Mouse (Mus musculus) lung, postnatal 0 days (tissue): ENCODE measurements around the gene B230217C12Rik. TPM values are rescaled to one million over a fixed set of nuclear protein-coding genes. Genes with fewer than 3 reads are reported as not detected.
"Not testable (repeated sequence)": the region's sequence is repeated elsewhere in the genome, so short reads cannot be mapped to it uniquely, and the experiment has no call there.

Source experiments
- ATAC-seq: fragments of 200-750 bp; cut with Nextera tagmentation; 2 replicates; pipeline ENCODE4 v1.8.0; 2017; ENCODE audit warnings: moderate library complexity
- DNase-seq: peaks from one replicate; pipeline ENCODE4 v3.0.0-alpha.2; 2016; ENCODE audit warnings: low spot score
- H3K27ac ChIP-seq: fragments of 300-500 bp; sonication (generic); 2 replicates; pipeline ENCODE4 v1.5.1; 2014; ENCODE audit warnings: antibody characterized with exemption, mild to moderate bottlenecking, low read length, mixed read lengths
- H3K27me3 ChIP-seq: fragments of 300-500 bp; sonication (generic); replicated peaks from 2 replicates; pipeline ENCODE4 v1.6.1; 2014; ENCODE audit warnings: low read length, mixed read lengths; ENCODE audit not compliant: insufficient read depth
- H3K36me3 ChIP-seq: fragments of 300-500 bp; sonication (generic); 2 replicates; pipeline ENCODE4 v1.6.1; 2014; ENCODE audit warnings: low read length, mixed read lengths; ENCODE audit not compliant: insufficient read depth
- H3K4me1 ChIP-seq: fragments of 300-500 bp; sonication (generic); 2 replicates; pipeline ENCODE4 v1.6.1; 2014; ENCODE audit warnings: antibody characterized with exemption, low read depth, low read length, mixed read lengths; ENCODE audit not compliant: insufficient read depth
- H3K4me2 ChIP-seq: fragments of 300-500 bp; sonication (generic); replicated peaks from 2 replicates; pipeline ENCODE4 v1.6.1; 2014; ENCODE audit warnings: low read depth, mild to moderate bottlenecking, low read length, moderate library complexity, mixed read lengths
- H3K4me3 ChIP-seq: fragments of 300-500 bp; sonication (generic); 2 replicates; pipeline ENCODE4 v1.5.1; 2014; ENCODE audit warnings: low read depth, low read length
- H3K9ac ChIP-seq: fragments of 300-500 bp; sonication (generic); replicated peaks from 2 replicates; pipeline ENCODE4 v1.6.1; 2014; ENCODE audit warnings: low read depth, mild to moderate bottlenecking
- H3K9me3 ChIP-seq: fragments of 300-500 bp; sonication (generic); 2 replicates; pipeline ENCODE4 v1.6.1; 2016; ENCODE audit warnings: low read length, mixed read lengths
- CTCF ChIP-seq: IDR thresholded peaks from 2 replicates; pipeline ENCODE4 v1.5.1; 2016; ENCODE audit warnings: antibody characterized with exemption, mild to moderate bottlenecking
- EP300 ChIP-seq: IDR thresholded peaks from 2 replicates; pipeline ENCODE4 v1.6.1; 2016; ENCODE audit warnings: antibody characterized with exemption, mild to moderate bottlenecking, control low read depth
- WGBS: fragments of 180-500 bp; shearing (Covaris S2); extraction: QIAGEN DNeasy Blood & Tissue Kit; methylation state at CpG from one replicate; pipeline ENCODE4 v1.1.7; 2014; 5-methylcytosine and 5-hydroxymethylcytosine counted together
- polyA plus RNA-seq: library from polyadenylated mRNA; unstranded; fragments of >200 nt; fragmentation: Nextera tagmentation; extraction: Ambion mirVana; gene quantifications from 2 replicates; pipeline ENCODE4 v1.2.1, GENCODE M21; 2015

Gene B230217C12Rik
- polyA plus RNA-seq, 1 experiment from 2014 or later: 1.3 TPM

DNA sequence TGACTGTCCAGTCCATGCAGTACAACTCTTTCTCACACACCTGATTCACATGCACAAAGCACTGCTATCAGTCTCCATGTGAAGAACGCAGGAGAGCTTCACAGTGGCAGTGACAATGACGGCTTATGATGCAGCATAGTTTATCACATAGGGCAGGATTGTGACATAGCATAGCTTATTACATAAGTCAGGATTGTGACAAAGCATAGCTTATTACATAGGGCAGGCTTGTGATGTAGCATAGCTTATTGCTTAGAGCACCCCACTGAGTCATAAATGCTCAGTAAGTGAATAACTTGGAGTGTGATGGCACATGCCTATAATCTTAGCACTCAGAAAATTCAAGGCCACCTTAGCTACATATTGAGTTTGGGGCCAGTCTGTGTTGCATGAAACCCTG lies 14.9 kb downstream of the B230217C12Rik start:
- Histone ChIP-seq H3K9me3 (no peaks in the 10 kb centered on the region), H3K9ac (no peak overlapping the region), H3K27me3 (no peaks in the 10 kb centered on the region), H3K36me3 (no peaks in the 10 kb centered on the region), H3K4me3 (no peak overlapping the region), H3K4me1 (no peaks in the 10 kb centered on the region), H3K4me2 (no peak overlapping the region), H3K27ac (no peak overlapping the region)
- DNase-seq: no peak
- no peak for ATAC-seq
- WGBS: 78% methylated on average over 2 of the region's 2 CpGs
- no peak for TF ChIP-seq EP300

- H3K4me2 ChIP-seq: no peak overlapping the region
- WGBS: 57% methylated on average over 2 of the region's 2 CpGs
Measured at GRCm38 (mm10) chr11:97862148-97862547, 21.6 kb downstream of the B230217C12Rik start.

GRCm38 (mm10) chr11:97865421-97865820 lies 24.8 kb downstream of the B230217C12Rik start:
- Histone ChIP-seq H3K4me1 (no peaks in the 10 kb centered on the region), H3K36me3 (no peaks in the 10 kb centered on the region), H3K9ac (no peak overlapping the region), H3K9me3 (no peaks in the 10 kb centered on the region), H3K4me2 (no peak overlapping the region), H3K27ac (no peak overlapping the region), H3K4me3 (no peak overlapping the region), H3K27me3 (no peaks in the 10 kb centered on the region)
- TF ChIP-seq EP300 (no peak), CTCF (no peak)
- no peak for ATAC-seq
- DNase-seq: no peak
- 84% methylated on average over 5 of the region's 5 CpGs for WGBS

More at GRCm38 (mm10) chr11:97862148-97862547, 21.6 kb downstream of the B230217C12Rik start:
- no peak overlapping the region for H3K27ac ChIP-seq
- no peak overlapping the region for H3K9ac ChIP-seq
- H3K9me3 ChIP-seq: no peaks in the 10 kb centered on the region
- no peak for TF ChIP-seq EP300
- TF ChIP-seq CTCF: no peak
- ATAC-seq: no peak
- no peak for DNase-seq
- H3K4me3 ChIP-seq: no peak overlapping the region
- no peaks in the 10 kb centered on the region for H3K4me1 ChIP-seq
- no peaks in the 10 kb centered on the region for H3K36me3 ChIP-seq
- H3K27me3 ChIP-seq: no peaks in the 10 kb centered on the region

DNA sequence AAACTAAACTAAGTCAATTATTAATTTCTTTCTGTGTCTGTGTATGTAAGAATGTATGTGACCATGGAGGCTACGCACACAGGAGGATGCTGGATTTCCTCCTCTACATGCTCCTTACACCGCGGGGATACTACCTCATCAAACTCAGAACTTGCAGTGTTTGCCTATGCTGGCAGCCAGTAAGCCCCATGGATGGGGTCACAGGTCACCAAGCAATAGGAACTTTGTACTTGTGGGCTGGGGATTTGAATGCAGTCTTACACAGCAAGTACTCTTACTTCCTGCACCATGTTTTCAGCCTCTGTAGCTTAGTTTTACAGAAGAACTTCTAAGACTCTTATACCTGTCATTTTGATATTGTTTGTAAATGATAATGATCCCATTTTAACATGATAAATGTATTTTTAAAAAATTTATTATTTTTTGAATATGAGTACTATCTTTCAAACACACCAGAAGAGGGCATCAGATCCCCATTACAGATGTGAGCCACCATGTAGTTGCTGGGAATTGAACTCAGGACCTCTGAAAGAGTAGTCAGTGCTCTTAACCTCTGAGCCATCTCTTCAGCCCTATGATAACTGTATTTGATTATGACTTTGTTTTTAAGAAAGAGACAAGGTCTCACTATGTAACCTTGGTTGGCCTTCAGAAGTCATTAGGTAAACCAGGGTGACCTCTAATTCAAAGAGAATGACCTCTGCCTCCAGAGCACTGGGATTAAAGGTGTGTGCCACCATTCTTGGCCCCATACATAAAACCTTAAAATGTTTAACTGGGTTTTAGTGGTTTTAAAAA lies 25.7 kb downstream of the B230217C12Rik start:
- DNase-seq: no peak
- H3K4me2 ChIP-seq: no peak overlapping the region
- no peaks in the 10 kb centered on the region for H3K9me3 ChIP-seq
- ATAC-seq: no peak
- no peaks in the 10 kb centered on the region for H3K36me3 ChIP-seq
- TF ChIP-seq CTCF: no peak
- no peak for TF ChIP-seq EP300
- no peak overlapping the region for H3K27ac ChIP-seq
- no peaks in the 10 kb centered on the region for H3K4me1 ChIP-seq
- 85% methylated on average over 3 of the region's 3 CpGs for WGBS
- H3K27me3 ChIP-seq: no peaks in the 10 kb centered on the region
- H3K9ac ChIP-seq: no peak overlapping the region
- H3K4me3 ChIP-seq: no peak overlapping the region

GRCm38 (mm10) chr11:97867591-97867990 lies 27.0 kb downstream of the B230217C12Rik start:
- no peaks in the 10 kb centered on the region for H3K4me1 ChIP-seq
- no peak overlapping the region for H3K4me2 ChIP-seq
- ATAC-seq (no peak), DNase-seq (no peak)
- no peak overlapping the region for H3K27ac ChIP-seq
- no peaks in the 10 kb centered on the region for H3K36me3 ChIP-seq
- TF ChIP-seq CTCF (no peak), EP300 (no peak)
- no peak overlapping the region for H3K4me3 ChIP-seq
- no peak overlapping the region for H3K9ac ChIP-seq
- H3K27me3 ChIP-seq: no peaks in the 10 kb centered on the region
- 89% methylated on average over 3 of the region's 3 CpGs for WGBS
- no peaks in the 10 kb centered on the region for H3K9me3 ChIP-seq

GRCm38 (mm10) chr11:97872378-97872777 lies 31.8 kb downstream of the B230217C12Rik start:
- 82% methylated on average over 5 of the region's 5 CpGs for WGBS
- H3K27me3 ChIP-seq, H3K4me3 ChIP-seq, H3K9me3 ChIP-seq, H3K9ac ChIP-seq, ATAC-seq, H3K27ac ChIP-seq, H3K36me3 ChIP-seq, H3K4me2 ChIP-seq, H3K4me1 ChIP-seq, DNase-seq: not testable (repeated sequence)
